Mouse (Mus musculus): ENCODE results near the gene 1700010B08Rik. TPM values are rescaled to one million over a fixed set of nuclear protein-coding genes. Genes with fewer than 3 reads are reported as not detected.

1700010B08Rik gene
- not detected for polyA plus RNA-seq (2017; shearing (Covaris generic))

DNA sequence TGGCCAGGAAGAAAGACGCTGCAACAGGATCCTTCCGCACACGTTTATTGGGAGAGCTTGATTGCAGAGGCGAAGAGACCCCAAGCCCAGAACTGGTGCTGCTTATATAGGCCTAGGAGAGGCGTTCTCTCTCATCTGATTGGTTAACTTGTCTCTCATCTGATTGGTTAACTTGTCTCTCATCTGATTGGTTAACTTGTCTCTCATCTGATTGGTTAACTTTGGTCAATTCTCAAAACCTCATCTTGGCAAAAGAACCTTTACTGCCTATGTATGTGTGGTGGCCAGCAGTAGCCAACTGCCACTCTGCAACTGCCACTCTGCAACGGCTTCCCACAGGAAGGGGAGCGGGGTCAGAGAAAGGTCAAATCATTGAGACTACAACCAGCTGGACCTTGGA is at the start of gene 1700010B08Rik:
1700010B08Rik (plus strand) TSS at position 301 of the 400 bp plus-strand sequence.

GRCm38 (mm10) chr2:173737222-173737989 is 18.2 kb downstream of the 1700010B08Rik start, which contains the start of gene Vapb:
Gene Vapb, plus strand, starts transcription at chr2:173737511.

Other genes with a start within 250 kb of the 1700010B08Rik start
- not detected for gene 1700021F07Rik, start 196.8 kb upstream of the 1700010B08Rik start, polyA plus RNA-seq (2017; shearing (Covaris generic))
- gene Ankrd60, start 141.1 kb upstream of the 1700010B08Rik start, polyA plus RNA-seq (2017; shearing (Covaris generic)) = not detected
- gene Rab22a, start 59.7 kb upstream of the 1700010B08Rik start, polyA plus RNA-seq (2017; shearing (Covaris generic)) = 45.4 TPM
- gene Vapb, start 18.1 kb downstream of the 1700010B08Rik start, polyA plus RNA-seq (2017; shearing (Covaris generic)) = 37.6 TPM

All from effector memory CD4-positive, alpha-beta T cell, adult 5 months (primary cell).